Mouse (Mus musculus) forebrain, embryonic 16.5 days (tissue): ENCODE measurements around the gene Fktn. TPM values are rescaled to one million over a fixed set of nuclear protein-coding genes. Genes with fewer than 3 reads are reported as not detected.
"Not testable (repeated sequence)": the region's sequence is repeated elsewhere in the genome, so short reads cannot be mapped to it uniquely, and the experiment has no call there.

Source experiments
- ATAC-seq: fragments of 200-750 bp; cut with Nextera tagmentation; 2 replicates; pipeline ENCODE4 v1.8.0; 2017; ENCODE audit warnings: mild to moderate bottlenecking, moderate library complexity
- H3K27ac ChIP-seq: fragments of 300-500 bp; sonication (generic); 2 replicates; pipeline ENCODE4 v1.5.1; 2014; ENCODE audit warnings: low read length, control low read depth
- H3K27me3 ChIP-seq: fragments of 300-500 bp; sonication (generic); replicated peaks from 2 replicates; pipeline ENCODE4 v1.6.1; 2014; ENCODE audit warnings: low read length; ENCODE audit not compliant: control insufficient read depth, insufficient read depth
- H3K36me3 ChIP-seq: fragments of 300-500 bp; sonication (generic); 2 replicates; pipeline ENCODE4 v1.6.1; 2014; ENCODE audit not compliant: control insufficient read depth, insufficient read depth
- H3K4me1 ChIP-seq: fragments of 300-500 bp; sonication (generic); replicated peaks from 2 replicates; pipeline ENCODE4 v1.6.1; 2014; ENCODE audit warnings: low read length; ENCODE audit not compliant: control insufficient read depth, insufficient read depth
- H3K4me2 ChIP-seq: fragments of 300-500 bp; sonication (generic); 2 replicates; pipeline ENCODE4 v1.6.1; 2014; ENCODE audit warnings: mild to moderate bottlenecking, low read length, control low read depth
- H3K4me3 ChIP-seq: fragments of 300-500 bp; sonication (generic); replicated peaks from 2 replicates; pipeline ENCODE4 v1.5.1; 2014; ENCODE audit warnings: mild to moderate bottlenecking, low read length, control low read depth
- H3K9ac ChIP-seq: fragments of 300-500 bp; sonication (generic); replicated peaks from 2 replicates; pipeline ENCODE4 v1.6.1; 2014; ENCODE audit warnings: low read depth, low read length, control low read depth
- H3K9me3 ChIP-seq: fragments of 300-500 bp; sonication (generic); 2 replicates; pipeline ENCODE4 v1.6.1; 2016; ENCODE audit warnings: low read length; ENCODE audit not compliant: control insufficient read depth
- WGBS: fragments of 180-500 bp; shearing (Covaris S2); extraction: QIAGEN DNeasy Blood & Tissue Kit; methylation state at CpG from one replicate; pipeline ENCODE4 v1.1.7; 2014; 5-methylcytosine and 5-hydroxymethylcytosine counted together
- polyA plus RNA-seq: library from polyadenylated mRNA; unstranded; fragments of >200 nt; fragmentation: Nextera tagmentation; extraction: Ambion mirVana; gene quantifications from 2 replicates; pipeline ENCODE4 v1.2.1, GENCODE M21; 2015

The Fktn gene
- polyA plus RNA-seq, 1 experiment from 2014 or later: 23.4 TPM

- ATAC-seq, H3K4me2 ChIP-seq, H3K9ac ChIP-seq, H3K36me3 ChIP-seq, H3K4me3 ChIP-seq, H3K4me1 ChIP-seq, H3K9me3 ChIP-seq, H3K27ac ChIP-seq, H3K27me3 ChIP-seq: not testable (repeated sequence)
- WGBS: 74% methylated on average over 6 of the region's 6 CpGs
Measured at GRCm38 (mm10) chr4:53806428-53806827, 92.6 kb downstream of the Fktn start.

GRCm38 (mm10) chr4:53818320-53818719 lies 104.5 kb downstream of the Fktn start:
- 73% methylated on average over 5 of the region's 5 CpGs for WGBS
- no peak overlapping the region for H3K9ac ChIP-seq
- H3K27ac ChIP-seq: no peak overlapping the region
- H3K4me1 ChIP-seq: no peaks in the 10 kb centered on the region
- H3K9me3 ChIP-seq: no peaks in the 10 kb centered on the region
- H3K4me3 ChIP-seq: no peak overlapping the region
- no peaks in the 10 kb centered on the region for H3K36me3 ChIP-seq
- ATAC-seq: no peak
- no peaks in the 10 kb centered on the region for H3K27me3 ChIP-seq
- H3K4me2 ChIP-seq: no peak overlapping the region

- Histone ChIP-seq H3K9ac (no peak overlapping the region), H3K27ac (no peak overlapping the region), H3K4me3 (no peak overlapping the region), H3K27me3 (no peaks in the 10 kb centered on the region), H3K9me3 (no peaks in the 10 kb centered on the region), H3K4me1 (peaks cover 5% of the 10 kb centered on the region; the same call in 1 of the 2 replicates), H3K4me2 (no peak overlapping the region), H3K36me3 (no peaks in the 10 kb centered on the region)
- WGBS: 33% methylated on average over 6 of the region's 6 CpGs
- no peak for ATAC-seq
Measured at GRCm38 (mm10) chr4:53823697-53824096, 109.9 kb downstream of the Fktn start.

GRCm38 (mm10) chr4:53824831-53825230 lies 111.0 kb downstream of the Fktn start:
- Histone ChIP-seq H3K9ac (no peak overlapping the region), H3K27me3 (no peaks in the 10 kb centered on the region), H3K4me2 (no peak overlapping the region), H3K4me3 (no peak overlapping the region), H3K9me3 (no peaks in the 10 kb centered on the region), H3K27ac (no peak overlapping the region), H3K4me1 (peaks cover 5% of the 10 kb centered on the region; the same call in 1 of the 2 replicates), H3K36me3 (no peaks in the 10 kb centered on the region)
- 69% methylated on average over 4 of the region's 4 CpGs for WGBS
- ATAC-seq: no peak

GRCm38 (mm10) chr4:53825821-53826605 lies 112.2 kb downstream of the Fktn start, which contains the start of gene Tmem38b:
Gene Tmem38b (plus strand): TSS chr4:53826045.
- H3K4me1 ChIP-seq: peaks cover 5% of the 10 kb centered on the region; the same call in 1 of the 2 replicates
- peak within 1 kb of the TSS; percentile 98 for H3K4me3 ChIP-seq
- no peaks in the 10 kb centered on the region for H3K27me3 ChIP-seq
- H3K9me3 ChIP-seq: no peaks in the 10 kb centered on the region
- ATAC-seq: peak; percentile 89
- peak within 1 kb of the TSS; percentile 88 for H3K9ac ChIP-seq
- H3K36me3 ChIP-seq: no peaks in the 10 kb centered on the region
- H3K4me2 ChIP-seq: peak within 1 kb of the TSS; percentile 81
- under 1% methylated on average over 53 of the region's 55 CpGs for WGBS
- peak within 1 kb of the TSS; percentile 50; the same call in 1 of the 2 replicates for H3K27ac ChIP-seq

GRCm38 (mm10) chr4:53826641-53827248 lies 112.9 kb downstream of the Fktn start:
- no peak for ATAC-seq
- WGBS: 8% methylated on average over 11 of the region's 11 CpGs

More at GRCm38 (mm10) chr4:53826641-53827248, 112.9 kb downstream of the Fktn start:
- Histone ChIP-seq H3K9me3 (no peaks in the 10 kb centered on the region), H3K27me3 (no peaks in the 10 kb centered on the region), H3K36me3 (no peaks in the 10 kb centered on the region), H3K4me2 (peak overlapping the region; percentile 81), H3K4me1 (peaks cover 5% of the 10 kb centered on the region; the same call in 1 of the 2 replicates), H3K9ac (peak overlapping the region; percentile 88), H3K27ac (no peak overlapping the region), H3K4me3 (peak overlapping the region; percentile 98)

Other genes starting within 250 kb of the Fktn start
- 43.8 and 51.8 TPM in 2 replicates for gene Fsd1l, start 82.5 kb upstream of the Fktn start, polyA plus RNA-seq
- 0.06 and 0.26 TPM in 2 replicates for gene Tal2, start 65.7 kb downstream of the Fktn start, polyA plus RNA-seq
- gene Tmem38b, start 112.0 kb downstream of the Fktn start, polyA plus RNA-seq: 6.8 and 8.0 TPM in 2 replicates